Mouse (Mus musculus) stomach, embryonic 16.5 days (tissue): Measurements from ENCODE around the gene Tenm4. TPM values are rescaled to one million over a fixed set of nuclear protein-coding genes. Genes with fewer than 3 reads are reported as not detected.
A peak's percentile ranks its signal among the peaks of the same experiment; 100 is the strongest.

Experiments
- ATAC-seq: fragments of 200-750 bp; cut with Nextera tagmentation; 2 replicates; pipeline ENCODE4 v1.8.0; 2017; ENCODE audit warnings: moderate number of reproducible peaks, moderate TSS enrichment; ENCODE audit not compliant: insufficient read depth, low FRiP score
- H3K27ac ChIP-seq: fragments of 300-500 bp; sonication (generic); 2 replicates; pipeline ENCODE4 v1.5.1; 2014; ENCODE audit warnings: low read length
- H3K27me3 ChIP-seq: fragments of 300-500 bp; sonication (generic); 2 replicates; pipeline ENCODE4 v1.6.1; 2014; ENCODE audit warnings: low read length, control low read depth, mixed read lengths; ENCODE audit not compliant: control insufficient read depth, insufficient read depth
- H3K36me3 ChIP-seq: fragments of 300-500 bp; sonication (generic); 2 replicates; pipeline ENCODE4 v1.6.1; 2014; ENCODE audit warnings: low read length; ENCODE audit not compliant: control insufficient read depth, insufficient read depth
- H3K4me1 ChIP-seq: fragments of 300-500 bp; sonication (generic); 2 replicates; pipeline ENCODE4 v1.6.1; 2014; ENCODE audit warnings: low read length, control low read depth, mixed read lengths; ENCODE audit not compliant: control insufficient read depth, insufficient read depth
- H3K4me2 ChIP-seq: fragments of 300-500 bp; sonication (generic); 2 replicates; pipeline ENCODE4 v1.6.1; 2014; ENCODE audit warnings: low read depth, low read length, mixed read lengths
- H3K4me3 ChIP-seq: fragments of 300-500 bp; sonication (generic); replicated peaks from 2 replicates; pipeline ENCODE4 v1.5.1; 2014; ENCODE audit warnings: mild to moderate bottlenecking, low read length
- H3K9ac ChIP-seq: fragments of 300-500 bp; sonication (generic); 2 replicates; pipeline ENCODE4 v1.6.1; 2014; ENCODE audit warnings: low read length
- H3K9me3 ChIP-seq: fragments of 300-500 bp; sonication (generic); replicated peaks from 2 replicates; pipeline ENCODE4 v1.6.1; 2016; ENCODE audit warnings: low read length, control low read depth; ENCODE audit not compliant: control insufficient read depth
- WGBS: fragments of 180-500 bp; shearing (Covaris S2); extraction: QIAGEN DNeasy Blood & Tissue Kit; methylation state at CpG from one replicate; pipeline ENCODE4 v1.1.7; 2014; 5-methylcytosine and 5-hydroxymethylcytosine counted together
- polyA plus RNA-seq: library from polyadenylated mRNA; unstranded; fragments of >200 nt; fragmentation: Nextera tagmentation; extraction: Ambion mirVana; gene quantifications from 2 replicates; pipeline ENCODE4 v1.2.1, GENCODE M21; 2015

Tenm4 gene
- polyA plus RNA-seq, 1 experiment from 2014 or later = 22.7 TPM

- peak overlapping the region; percentile 98 for H3K4me2 ChIP-seq
- peaks cover 10% of the 10 kb centered on the region; the same call in 1 of the 2 replicates for H3K27me3 ChIP-seq
- H3K9ac ChIP-seq = peak overlapping the region; percentile 84
- peak; percentile 54 for ATAC-seq
- H3K36me3 ChIP-seq = no peaks in the 10 kb centered on the region
- peak overlapping the region; percentile 74 for H3K27ac ChIP-seq
- H3K9me3 ChIP-seq = no peaks in the 10 kb centered on the region
- under 1% methylated on average over 61 of the region's 62 CpGs for WGBS
- peaks cover 16% of the 10 kb centered on the region for H3K4me1 ChIP-seq
- H3K4me3 ChIP-seq = peak overlapping the region; percentile 75
Measured at GRCm38 (mm10) chr7:96210525-96211369, 39.7 kb downstream of the Tenm4 start.

GRCm38 (mm10) chr7:96211618-96212021 lies 40.6 kb downstream of the Tenm4 start:
- WGBS = 2% methylated on average over 17 of the region's 17 CpGs
- peak overlapping the region; percentile 98 for H3K4me2 ChIP-seq
- no peak for ATAC-seq
- H3K9me3 ChIP-seq = no peaks in the 10 kb centered on the region
- H3K36me3 ChIP-seq = no peaks in the 10 kb centered on the region
- peak overlapping the region; percentile 75 for H3K4me3 ChIP-seq
- peaks cover 10% of the 10 kb centered on the region; the same call in 1 of the 2 replicates for H3K27me3 ChIP-seq
- H3K9ac ChIP-seq = peak overlapping the region; percentile 84
- no peak overlapping the region for H3K27ac ChIP-seq
- H3K4me1 ChIP-seq = peaks cover 19% of the 10 kb centered on the region

GRCm38 (mm10) chr7:96212224-96212591 lies 41.2 kb downstream of the Tenm4 start:
- no peaks in the 10 kb centered on the region for H3K36me3 ChIP-seq

GRCm38 (mm10) chr7:96212592-96213541 lies 41.8 kb downstream of the Tenm4 start:
- Histone ChIP-seq H3K9me3 (no peaks in the 10 kb centered on the region), H3K4me3 (peak overlapping the region; percentile 75), H3K36me3 (no peaks in the 10 kb centered on the region), H3K4me2 (peak overlapping the region; percentile 98), H3K27me3 (peaks cover 10% of the 10 kb centered on the region; the same call in 1 of the 2 replicates), H3K4me1 (peaks cover 19% of the 10 kb centered on the region), H3K9ac (peak overlapping the region; percentile 84), H3K27ac (0 out of 2 replicates have a peak overlapping the region, but pooled peaks have one; percentile 55)
- WGBS = under 1% methylated on average over 48 of the region's 48 CpGs
- peak; percentile 37 for ATAC-seq

More at GRCm38 (mm10) chr7:96212224-96212591, 41.2 kb downstream of the Tenm4 start:
- H3K4me3 ChIP-seq = peak overlapping the region; percentile 75
- ATAC-seq = no peak
- peaks cover 10% of the 10 kb centered on the region; the same call in 1 of the 2 replicates for H3K27me3 ChIP-seq
- no peaks in the 10 kb centered on the region for H3K9me3 ChIP-seq
- peak overlapping the region; percentile 84 for H3K9ac ChIP-seq
- no peak overlapping the region for H3K27ac ChIP-seq
- WGBS = 5% methylated on average over 9 of the region's 9 CpGs
- H3K4me1 ChIP-seq = peaks cover 19% of the 10 kb centered on the region
- peak overlapping the region; percentile 98 for H3K4me2 ChIP-seq

GRCm38 (mm10) chr7:96213741-96214140 lies 42.7 kb downstream of the Tenm4 start:
- no peak for ATAC-seq
- Histone ChIP-seq H3K9ac (peak overlapping the region; percentile 84), H3K4me1 (peaks cover 19% of the 10 kb centered on the region), H3K4me2 (peak overlapping the region; percentile 98), H3K4me3 (peak overlapping the region; percentile 75), H3K36me3 (no peaks in the 10 kb centered on the region), H3K27me3 (0 out of 2 replicates have a peak, but pooled peaks cover 5% of the 10 kb centered on the region), H3K27ac (no peak overlapping the region), H3K9me3 (no peaks in the 10 kb centered on the region)
- 38% methylated on average over 9 of the region's 10 CpGs for WGBS

- Histone ChIP-seq H3K27me3 (0 out of 2 replicates have a peak, but pooled peaks cover 5% of the 10 kb centered on the region), H3K4me3 (no peak overlapping the region), H3K4me1 (peaks cover 19% of the 10 kb centered on the region), H3K27ac (no peak overlapping the region), H3K9ac (no peak overlapping the region), H3K9me3 (no peaks in the 10 kb centered on the region), H3K36me3 (no peaks in the 10 kb centered on the region), H3K4me2 (no peak overlapping the region)
- 62% methylated on average over 2 of the region's 2 CpGs for WGBS
- no peak for ATAC-seq
Measured at GRCm38 (mm10) chr7:96214876-96215275, 43.8 kb downstream of the Tenm4 start.

- Histone ChIP-seq H3K9ac (no peak overlapping the region), H3K36me3 (no peaks in the 10 kb centered on the region), H3K4me2 (no peak overlapping the region), H3K27ac (no peak overlapping the region), H3K4me3 (no peak overlapping the region), H3K9me3 (no peaks in the 10 kb centered on the region), H3K27me3 (0 out of 2 replicates have a peak, but pooled peaks cover 5% of the 10 kb centered on the region), H3K4me1 (peaks cover 19% of the 10 kb centered on the region)
- no peak for ATAC-seq
- 42% methylated on average over 5 of the region's 5 CpGs for WGBS
Measured at GRCm38 (mm10) chr7:96215894-96216509, 45.0 kb downstream of the Tenm4 start.

GRCm38 (mm10) chr7:96219386-96219785 lies 48.3 kb downstream of the Tenm4 start:
- WGBS = 50% methylated on average over 2 of the region's 2 CpGs
- no peaks in the 10 kb centered on the region for H3K27me3 ChIP-seq
- ATAC-seq = no peak

More at GRCm38 (mm10) chr7:96219386-96219785, 48.3 kb downstream of the Tenm4 start:
- Histone ChIP-seq H3K36me3 (no peaks in the 10 kb centered on the region), H3K9me3 (no peaks in the 10 kb centered on the region), H3K9ac (no peak overlapping the region), H3K27ac (no peak overlapping the region), H3K4me1 (peaks cover 3% of the 10 kb centered on the region; the same call in 1 of the 2 replicates), H3K4me3 (no peak overlapping the region), H3K4me2 (no peak overlapping the region)
